Mouse (Mus musculus) activated CD4-positive, CD25-positive, alpha-beta regulatory T cell, adult 4 months (primary cell): Measurements from ENCODE around the gene Cyp4f18. TPM values are rescaled to one million over a fixed set of nuclear protein-coding genes. Genes with fewer than 3 reads are reported as not detected.
A peak's percentile ranks its signal among the peaks of the same experiment; 100 is the strongest.
"Not testable (repeated sequence)": the region's sequence is repeated elsewhere in the genome, so short reads cannot be mapped to it uniquely, and the experiment has no call there.

Experiments
- ATAC-seq: one replicate; pipeline ENCODE4 v1.8.0; 2017
- polyA plus RNA-seq, 2 experiments: library from polyadenylated mRNA; unstranded; fragments of 100-300 nt; shearing (Covaris generic); gene quantifications; one replicate each; pipeline ENCODE4 v1.2.1; 2017

Cyp4f18 gene
- 1 to 10 TPM in 1 of 2 experiments, under 1 TPM in 1; 0.71 to 2.9 TPM for polyA plus RNA-seq

GRCm38 (mm10) chr8:72009473-72009872 is at the start of gene Cyp4f18:
TSS of gene Cyp4f18 (minus strand) at chr8:72009626.
- ATAC-seq = no peak

GRCm38 (mm10) chr8:72057643-72058042 is 48.2 kb upstream of the Cyp4f18 start:
- not testable (repeated sequence) for ATAC-seq

GRCm38 (mm10) chr8:72054633-72055032 is 45.2 kb upstream of the Cyp4f18 start:
- ATAC-seq = not testable (repeated sequence)

DNA sequence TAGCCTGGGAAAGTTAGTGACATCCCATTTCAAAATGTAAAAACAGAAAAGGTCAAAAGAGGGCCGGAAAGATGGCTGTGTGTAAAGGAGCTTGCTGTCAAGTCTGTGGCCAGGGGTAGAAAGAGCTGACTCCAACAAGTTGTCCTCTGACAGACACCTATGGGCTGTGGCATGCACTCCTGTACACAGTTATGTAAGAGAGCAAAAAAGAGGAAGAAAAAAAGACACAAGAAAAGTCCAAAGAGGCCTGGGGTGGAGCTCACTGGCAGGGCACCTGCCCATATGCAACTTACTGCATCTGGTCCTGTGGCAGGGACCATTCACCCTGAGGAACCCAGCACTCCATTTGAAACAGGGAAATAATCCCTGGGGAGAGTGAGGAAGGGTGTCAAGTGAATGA is 33.1 kb upstream of the Cyp4f18 start:
- no peak for ATAC-seq

DNA sequence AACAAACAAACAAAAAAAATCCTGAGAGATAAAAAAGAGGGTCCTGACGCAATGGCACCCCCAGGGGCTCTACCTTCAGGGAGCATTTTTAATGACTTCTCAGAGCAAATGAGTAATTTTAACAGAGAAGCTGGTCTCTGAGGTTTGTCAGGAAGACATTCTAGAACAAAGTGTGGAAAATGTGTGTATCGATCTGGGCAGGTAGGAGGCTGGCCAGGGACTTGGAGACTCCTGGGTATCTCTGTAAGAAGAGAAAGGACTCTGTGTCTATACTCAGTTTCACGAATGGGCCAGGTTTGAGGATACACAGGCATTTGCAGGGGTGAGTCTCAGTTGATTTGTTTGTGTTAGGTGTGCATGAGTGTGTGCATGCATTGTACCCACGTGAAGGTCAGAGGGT is 31.5 kb upstream of the Cyp4f18 start, which contains the start of gene Olfr372:
Gene Olfr372, plus strand, starts transcription at position 301 of the 400 bp plus-strand sequence.
- not testable (repeated sequence) for ATAC-seq

DNA sequence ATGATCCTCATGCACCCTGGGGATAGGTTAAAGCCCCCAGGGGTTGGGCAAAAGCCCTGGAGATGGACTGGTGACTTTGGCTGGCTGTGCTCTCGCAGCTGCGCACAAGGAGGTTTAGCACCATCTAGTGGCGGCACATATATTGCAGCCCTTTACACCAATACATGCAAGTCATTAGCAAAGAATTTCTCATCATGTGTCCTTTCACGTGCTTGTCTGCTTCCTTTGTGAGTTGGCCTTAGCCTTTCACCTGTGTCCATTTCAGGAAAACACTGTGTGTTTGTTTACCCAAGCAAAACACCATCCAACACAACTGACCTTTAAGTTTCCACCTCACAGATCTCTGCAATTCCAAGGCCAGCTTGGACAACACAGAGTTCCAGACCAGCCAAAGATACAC is 23.5 kb upstream of the Cyp4f18 start:
- peak; percentile 32 for ATAC-seq

DNA sequence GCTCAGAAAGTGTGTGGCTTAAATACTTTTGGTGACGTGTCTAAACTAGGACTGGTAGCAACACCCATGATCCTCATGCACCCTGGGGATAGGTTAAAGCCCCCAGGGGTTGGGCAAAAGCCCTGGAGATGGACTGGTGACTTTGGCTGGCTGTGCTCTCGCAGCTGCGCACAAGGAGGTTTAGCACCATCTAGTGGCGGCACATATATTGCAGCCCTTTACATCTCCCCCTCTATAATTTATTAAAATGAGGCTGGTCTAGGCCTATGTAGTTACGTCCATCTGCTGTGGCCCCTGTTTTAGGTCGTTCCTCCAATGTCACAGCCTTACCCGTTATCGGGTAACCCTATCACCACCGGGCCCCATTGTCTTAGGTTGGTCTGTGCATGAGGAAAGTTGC is 15.5 kb upstream of the Cyp4f18 start:
- ATAC-seq = not testable (repeated sequence)

DNA sequence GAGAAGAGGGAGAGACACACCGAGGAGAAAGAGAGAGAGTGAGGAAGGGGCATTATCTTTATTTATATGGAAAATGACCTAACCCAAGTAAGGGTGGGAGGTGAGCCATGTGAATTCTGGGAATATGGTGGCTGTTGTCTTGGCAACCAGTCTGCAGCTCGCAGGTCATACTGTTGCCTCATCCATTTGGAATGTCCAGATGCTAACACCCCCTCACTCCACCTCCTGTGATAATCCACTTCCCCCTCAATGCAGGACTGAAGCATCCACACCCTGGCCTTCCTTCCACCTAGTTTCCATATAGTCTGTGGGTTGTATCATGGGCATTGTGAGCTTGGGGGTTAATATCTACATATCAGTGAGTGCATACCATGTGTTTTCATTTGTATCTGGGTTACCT is 10.4 kb upstream of the Cyp4f18 start:
- ATAC-seq = no peak

DNA sequence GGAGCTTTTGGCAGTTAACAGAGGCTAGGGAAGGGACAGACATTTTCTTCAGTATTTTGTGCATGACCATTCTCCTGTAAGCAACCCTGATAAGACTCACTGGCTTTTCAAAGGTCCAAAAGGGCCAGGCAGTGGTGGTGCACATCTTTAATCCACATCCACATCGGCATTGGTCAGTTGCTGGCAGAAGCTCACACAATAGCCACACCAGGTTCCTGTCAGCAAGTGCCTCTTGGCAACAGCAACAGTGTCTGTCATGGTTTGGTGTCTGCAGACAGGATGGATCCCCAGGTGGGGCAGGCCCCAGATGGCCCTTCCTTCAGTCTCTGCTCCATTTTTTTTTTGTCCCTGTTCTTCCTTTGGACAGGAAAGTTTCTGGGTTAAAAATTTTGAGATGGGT is 9.6 kb upstream of the Cyp4f18 start:
- not testable (repeated sequence) for ATAC-seq

GRCm38 (mm10) chr8:72018141-72018540 is 8.7 kb upstream of the Cyp4f18 start:
- ATAC-seq = no peak

DNA sequence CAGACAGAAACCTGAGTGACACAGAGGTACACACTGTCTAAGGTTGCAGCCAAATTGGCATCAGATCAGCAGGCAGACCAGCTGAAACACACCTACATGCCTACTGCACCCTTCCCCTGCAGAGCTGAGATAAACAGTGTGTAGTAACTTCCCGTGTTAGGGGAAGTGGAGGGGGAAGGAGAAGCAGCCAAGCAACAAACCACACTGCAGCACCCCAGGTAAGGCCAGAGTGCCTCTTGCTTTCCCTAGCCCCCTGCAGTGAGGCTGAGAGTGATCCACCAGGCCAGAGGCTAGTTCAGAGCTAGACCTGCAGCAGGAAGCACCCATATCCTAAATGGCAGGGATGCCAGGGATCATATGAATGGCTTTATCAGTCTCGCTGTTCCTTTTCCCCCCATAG is 7.9 kb upstream of the Cyp4f18 start:
- ATAC-seq = not testable (repeated sequence)

- ATAC-seq = not testable (repeated sequence)
Measured at GRCm38 (mm10) chr8:72013506-72014228, 4.2 kb upstream of the Cyp4f18 start.

DNA sequence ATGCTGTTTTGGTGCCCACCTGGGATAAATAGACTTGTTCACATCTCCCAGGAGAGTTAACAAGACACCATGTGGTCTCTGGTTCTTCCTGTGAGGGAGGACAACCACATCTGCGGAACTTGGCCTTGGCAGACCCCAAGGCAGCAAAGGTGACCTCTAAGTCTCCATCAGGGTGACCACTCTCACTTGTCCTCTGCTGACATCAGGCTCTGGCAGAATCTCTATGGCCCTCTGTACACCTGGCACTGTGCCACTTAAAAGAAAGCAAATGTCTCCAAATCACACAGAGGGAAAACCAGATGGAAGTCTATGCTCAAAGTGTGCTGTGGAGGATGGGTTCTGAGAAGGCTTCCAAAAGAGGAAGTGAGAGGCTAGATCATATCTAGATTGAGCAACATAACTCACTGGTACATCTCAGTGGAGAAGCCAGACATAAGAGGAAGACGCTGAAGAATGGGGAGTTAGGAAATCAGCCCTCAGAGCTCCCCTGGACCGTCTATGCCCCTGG is 1.2 kb downstream of the Cyp4f18 start:
- no peak for ATAC-seq

GRCm38 (mm10) chr8:72006763-72007162 is 2.7 kb downstream of the Cyp4f18 start:
- ATAC-seq = no peak

GRCm38 (mm10) chr8:72005912-72006311 is 3.5 kb downstream of the Cyp4f18 start:
- no peak for ATAC-seq

GRCm38 (mm10) chr8:72002942-72003341 is 6.5 kb downstream of the Cyp4f18 start:
- ATAC-seq = no peak

DNA sequence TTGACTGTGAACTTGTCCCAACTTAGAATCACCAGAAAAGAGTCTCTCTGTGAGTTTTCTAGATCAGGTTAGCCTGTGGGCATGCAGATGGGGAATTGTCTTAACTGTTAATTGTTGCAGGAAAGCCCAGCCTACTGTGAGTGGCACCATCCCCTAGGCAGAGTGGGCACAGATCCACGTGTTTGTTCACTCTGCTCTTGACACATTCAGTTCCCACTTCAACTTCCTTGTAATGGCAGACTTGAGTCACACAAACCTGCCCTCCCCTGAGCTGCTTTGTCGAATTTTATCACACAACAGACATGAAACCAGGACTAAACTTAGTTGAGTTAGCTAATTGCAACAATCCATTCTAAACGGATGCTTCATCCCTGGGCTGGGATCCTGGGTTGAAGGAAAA is 9.2 kb downstream of the Cyp4f18 start:
- no peak for ATAC-seq

- no peak for ATAC-seq
Measured at GRCm38 (mm10) chr8:71999434-71999833, 10.0 kb downstream of the Cyp4f18 start.

- ATAC-seq = no peak
Measured at GRCm38 (mm10) chr8:71988867-71989599, 20.4 kb downstream of the Cyp4f18 start.

DNA sequence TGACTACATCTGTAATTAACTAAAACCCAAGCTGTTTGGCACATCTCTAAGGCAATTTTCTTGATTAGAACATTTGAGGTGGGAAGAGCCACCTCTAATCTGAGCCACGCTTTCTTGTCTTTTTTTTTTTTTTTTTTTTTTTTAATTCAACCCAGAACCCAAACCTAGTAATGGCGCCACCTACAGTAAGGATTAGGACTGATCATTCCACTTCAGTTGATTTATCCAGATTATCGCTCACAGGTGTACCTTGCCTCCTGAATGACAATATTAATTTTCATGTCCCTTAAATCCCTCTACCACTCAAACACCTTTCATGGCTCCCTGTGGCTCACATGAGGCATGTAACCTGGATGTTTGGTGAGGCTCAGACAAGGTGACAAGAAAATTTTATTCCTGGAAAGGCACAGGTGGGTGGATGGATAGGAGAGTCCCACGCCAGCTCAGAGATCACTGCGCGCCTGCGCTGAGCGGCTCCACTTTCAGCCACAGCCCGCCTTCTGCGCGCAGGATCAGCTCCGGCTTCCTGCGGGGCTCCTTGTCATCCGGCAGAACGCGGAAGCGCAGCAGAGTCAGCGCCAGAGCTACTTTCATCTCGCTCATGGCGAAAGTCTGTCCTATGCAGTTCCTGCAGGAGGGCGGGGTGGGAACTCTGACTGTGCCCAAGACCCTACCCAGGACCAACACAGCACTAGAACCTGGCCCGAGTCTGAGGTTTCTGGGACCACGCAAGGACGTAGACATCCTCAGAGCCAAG is 21.1 kb downstream of the Cyp4f18 start:
- ATAC-seq = peak; percentile 75

DNA sequence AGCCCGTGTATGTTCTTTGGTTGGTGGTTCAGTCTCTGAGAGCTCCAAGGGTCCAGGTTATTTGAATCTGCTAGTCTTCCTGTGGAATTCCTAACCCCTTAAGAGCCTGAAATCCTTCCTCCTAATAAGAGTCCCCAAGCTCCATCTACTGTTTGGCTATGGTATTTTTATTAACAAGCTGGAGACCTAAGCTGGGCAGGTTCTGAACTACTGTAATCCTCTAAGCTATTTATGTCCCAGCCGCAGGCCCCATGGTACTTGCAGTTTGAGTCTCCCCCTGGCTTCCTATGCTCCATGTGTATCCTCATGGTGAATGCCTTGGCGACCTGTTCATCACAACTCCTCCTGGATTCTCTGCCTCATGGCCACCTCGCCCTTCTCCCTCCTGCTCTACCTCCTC is 24.8 kb downstream of the Cyp4f18 start:
- no peak for ATAC-seq

GRCm38 (mm10) chr8:71981456-71981855 is 28.0 kb downstream of the Cyp4f18 start:
- ATAC-seq = no peak

DNA sequence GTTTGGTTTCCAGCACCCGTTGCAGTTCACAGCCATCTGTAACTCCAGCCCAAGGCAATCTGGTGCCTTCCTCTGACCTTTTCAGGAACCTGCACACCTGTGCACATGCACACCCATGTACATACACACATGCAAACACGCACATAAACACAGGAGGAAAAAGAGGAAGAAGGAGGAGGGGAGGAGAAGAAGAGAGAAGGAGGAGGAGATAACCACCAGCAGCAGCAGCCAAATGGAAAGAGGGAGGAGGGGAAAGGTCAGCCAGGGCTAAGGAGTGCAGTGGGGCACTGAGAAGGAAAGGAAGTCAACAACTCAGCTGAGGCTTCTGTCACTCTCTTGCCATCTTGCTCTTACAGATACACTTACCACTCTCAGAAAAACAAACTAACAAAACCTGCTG is 28.4 kb downstream of the Cyp4f18 start:
- ATAC-seq = no peak
